Mouse (Mus musculus): ENCODE measurements at regions not wholly inside any gene's neighbourhood (a gene's known extent, or its start where the extent isn't known, plus 50 kb on each side); places are given as distances from the start of the nearest gene placed in this dataset.
"Not testable (repeated sequence)": the region's sequence is repeated elsewhere in the genome, so short reads cannot be mapped to it uniquely, and the experiment has no call there.

- peak; percentile 66 to 79 for DNase-seq
Measured at GRCm38 (mm10) chr1:105463819-105464614, 107.5 kb upstream of the Rnf152 start.

GRCm38 (mm10) chr1:105462695-105463094, 106.2 kb upstream of the Rnf152 start:
- DNase-seq = peak; percentile 17 to 28

- DNase-seq = not testable (repeated sequence)
Measured at GRCm38 (mm10) chr1:105455783-105456182, 99.3 kb upstream of the Rnf152 start.

GRCm38 (mm10) chr1:105454687-105455086, 98.2 kb upstream of the Rnf152 start:
- DNase-seq = no peak

GRCm38 (mm10) chr1:105446212-105446611, 89.7 kb upstream of the Rnf152 start:
- DNase-seq = no peak

- no peak for DNase-seq
Measured at GRCm38 (mm10) chr1:105443546-105443945, 87.0 kb upstream of the Rnf152 start.

- DNase-seq = no peak
Measured at GRCm38 (mm10) chr1:105440296-105440695, 83.8 kb upstream of the Rnf152 start.

- no peak for DNase-seq
Measured at GRCm38 (mm10) chr1:105434631-105435403, 78.3 kb upstream of the Rnf152 start.

GRCm38 (mm10) chr1:105433949-105434348, 77.4 kb upstream of the Rnf152 start:
- peak; percentile 34 to 58 for DNase-seq

GRCm38 (mm10) chr1:105431803-105432202, 75.3 kb upstream of the Rnf152 start:
- no peak for DNase-seq

- no peak for DNase-seq
Measured at GRCm38 (mm10) chr1:105430712-105431111, 74.2 kb upstream of the Rnf152 start.

GRCm38 (mm10) chr1:105428165-105428564, 71.7 kb upstream of the Rnf152 start:
- no peak for DNase-seq

GRCm38 (mm10) chr1:105426086-105426485, 69.6 kb upstream of the Rnf152 start:
- no peak for DNase-seq

GRCm38 (mm10) chr1:105423380-105423779, 66.9 kb upstream of the Rnf152 start:
- DNase-seq = no peak

- DNase-seq = no peak
Measured at GRCm38 (mm10) chr1:105422945-105423344, 66.4 kb upstream of the Rnf152 start.

- DNase-seq = peak; percentile 53 to 69
Measured at GRCm38 (mm10) chr1:105420374-105421046, 64.0 kb upstream of the Rnf152 start.
